9 mouse cellular contexts compared by ENCODE assay signal in genomic region chr13:72631373-72632021, GRCm38 (mm10). TPM values are rescaled to one million over a fixed set of nuclear protein-coding genes. Genes with fewer than 3 reads are reported as not detected.
DNase-seq lines count a peak whose midpoint lies in the region; ATAC-seq and TF ChIP-seq lines count a peak whose summit lies in the region.
"Had no signal": no experiment of that assay in that cellular context is flagged by ENCODE, and none has a peak within 500 bp of the region (broad histone marks: within the 10 kb centered on the region; RNA-seq: fewer than 3 reads in every experiment).

No protein-coding gene starts in this region.

- no peak overlapping the region for H3K27ac ChIP-seq in testis, adult 2 months (ENCODE audit: control insufficient read depth, insufficient read depth, low read depth, low read length)
- H3K27ac ChIP-seq in forebrain, postnatal 0 days (ENCODE audit: low read depth, low read length) = no peak overlapping the region
- H3K27ac ChIP-seq in limb, embryonic 10.5 days = 0 out of 2 replicates have a peak overlapping the region, but pooled peaks have one; percentile 34
- H3K27ac ChIP-seq in stomach, postnatal 0 days (replicated peaks) = no peak overlapping the region

- no peak for DNase-seq in testis, postnatal 14 days (ENCODE audit: low spot score)
- peak; percentile 6 for DNase-seq in forebrain, postnatal 0 days
- DNase-seq in limb, embryonic 10.5 days (ENCODE audit: low spot score) = peak; percentile 68
- DNase-seq in stomach, postnatal 0 days (ENCODE audit: low spot score) = peak; percentile 41
- DNase-seq in right cerebral cortex, postnatal 14 days = no peak
- no peak for DNase-seq in adrenal gland, postnatal 25 days
- DNase-seq in left cerebral cortex, postnatal 10 days (ENCODE audit: extremely low spot score in 1 of 2, low spot score in 2 of 2) = no peak

- no peak for TF ChIP-seq CTCF in testis, adult 2 months (IDR thresholded peaks at IDR 0.05; ENCODE audit: control insufficient read depth, insufficient read depth, insufficient replicate concordance, low read depth, low read length)
- no peak; the same call in 1 of the 2 replicates for TF ChIP-seq CTCF in forebrain, postnatal 0 days (IDR thresholded peaks at IDR 0.05; ENCODE audit: low read depth)
- TF ChIP-seq CTCF in stomach, postnatal 0 days (IDR thresholded peaks at IDR 0.05; ENCODE audit: low read depth) = no peak

- peak overlapping the region; percentile 15 for H3K4me3 ChIP-seq in testis, adult 2 months (ENCODE audit: control insufficient read depth, low read depth, low read length)
- peak overlapping the region; percentile 9; the same call in 1 of the 2 replicates for H3K4me3 ChIP-seq in forebrain, postnatal 0 days (ENCODE audit: low read depth, low read length)
- peak overlapping the region; percentile 39 for H3K4me3 ChIP-seq in limb, embryonic 10.5 days
- peak overlapping the region; percentile 53 for H3K4me3 ChIP-seq in stomach, postnatal 0 days (ENCODE audit: low read depth, low read length)

- H3K36me3 ChIP-seq in testis, adult 2 months (ENCODE audit: control insufficient read depth, insufficient read depth, low read length) = no peaks in the 10 kb centered on the region
- no peaks in the 10 kb centered on the region for H3K36me3 ChIP-seq in forebrain, postnatal 0 days (ENCODE audit: insufficient read depth)
- no peaks in the 10 kb centered on the region for H3K36me3 ChIP-seq in limb, embryonic 10.5 days
- no peaks in the 10 kb centered on the region for H3K36me3 ChIP-seq in stomach, postnatal 0 days (ENCODE audit: control insufficient read depth, insufficient read depth, low read length)

- H3K4me2 ChIP-seq in forebrain, postnatal 0 days (ENCODE audit: low read depth) = no peak overlapping the region; the same call in 1 of the 2 replicates
- peak overlapping the region; percentile 44 for H3K4me2 ChIP-seq in stomach, postnatal 0 days (replicated peaks; ENCODE audit: low read depth)

- 4% methylated on average over 60 of the region's 62 CpGs for WGBS in forebrain, postnatal 0 days
- under 1% methylated on average over 62 of the region's 62 CpGs for WGBS in limb, embryonic 10.5 days
- 2% methylated on average over 58 of the region's 62 CpGs for WGBS in stomach, postnatal 0 days

- 0 out of 2 replicates have a peak, but pooled peaks have one; percentile 5 for ATAC-seq in forebrain, postnatal 0 days
- ATAC-seq in stomach, postnatal 0 days (ENCODE audit: low FRiP score, low TSS enrichment) = peak; percentile 13; the same call in 1 of the 2 replicates

- no peak for TF ChIP-seq EP300 in stomach, postnatal 0 days (optimal IDR thresholded peaks at IDR 0.05)

- no peak overlapping the region for H3K9ac ChIP-seq in forebrain, postnatal 0 days
- peak overlapping the region; percentile 53 for H3K9ac ChIP-seq in stomach, postnatal 0 days (ENCODE audit: low read length)

- intact Hi-C loops in left cerebral cortex, postnatal 10 days (cut with DNase I) = loop anchor here (5.0 kb wide), 2 partner anchors 334 to 636 kb away; no protein-coding TSS in a partner anchor

- H3K9me3 ChIP-seq in forebrain, postnatal 0 days (ENCODE audit: low read length) = no peaks in the 10 kb centered on the region
- H3K9me3 ChIP-seq in limb, embryonic 10.5 days (replicated peaks) = no peaks in the 10 kb centered on the region
- H3K9me3 ChIP-seq in stomach, postnatal 0 days (ENCODE audit: control insufficient read depth, low read length) = no peaks in the 10 kb centered on the region

- no peak for TF ChIP-seq POLR2A in testis, adult 2 months (IDR thresholded peaks at IDR 0.05; ENCODE audit: control insufficient read depth, low read depth, low read length)

- peaks cover 26% of the 10 kb centered on the region for H3K4me1 ChIP-seq in testis, adult 2 months (ENCODE audit: control insufficient read depth, insufficient read depth, low read length)
- H3K4me1 ChIP-seq in forebrain, postnatal 0 days (ENCODE audit: insufficient read depth) = no peaks in the 10 kb centered on the region
- H3K4me1 ChIP-seq in limb, embryonic 10.5 days = peaks cover 46% of the 10 kb centered on the region
- H3K4me1 ChIP-seq in stomach, postnatal 0 days (replicated peaks; ENCODE audit: control insufficient read depth, insufficient read depth) = no peaks in the 10 kb centered on the region

- H3K27me3 ChIP-seq in testis, adult 2 months (ENCODE audit: control insufficient read depth, insufficient read depth, low read length) = no peaks in the 10 kb centered on the region; the same call in 1 of the 2 replicates
- H3K27me3 ChIP-seq in forebrain, postnatal 0 days (ENCODE audit: insufficient read depth, low read length) = peaks cover 90% of the 10 kb centered on the region
- H3K27me3 ChIP-seq in limb, embryonic 10.5 days (ENCODE audit: low read depth, poor library complexity, severe bottlenecking) = peaks cover 100% of the 10 kb centered on the region
- peaks cover 22% of the 10 kb centered on the region; the same call in 1 of the 2 replicates for H3K27me3 ChIP-seq in stomach, postnatal 0 days (ENCODE audit: control insufficient read depth, insufficient read depth, low read length)

RNA-seq across cellular contexts. Expression of gene Irx2, which starts 2.9 kb away (rescaled TPM):
- 2.7 and 3.5 TPM in 2 replicates for polyA plus RNA-seq in testis, adult 2 months (2012; rRNA removed)
- 2.4 and 3.1 TPM in 2 replicates for total RNA-seq in forebrain, postnatal 0 days (2014; rRNA removed)
- polyA plus RNA-seq in forebrain, postnatal 0 days (2015; fragmentation: Nextera tagmentation; extraction: Ambion mirVana) = 0.98 and 2.6 TPM in 2 replicates
- polyA plus RNA-seq in limb, embryonic 10.5 days (2016; fragmentation: Nextera tagmentation; extraction: Ambion mirVana) = 1.5 and 2.2 TPM in 2 replicates
- polyA plus RNA-seq in stomach, postnatal 0 days (2015; fragmentation: Nextera tagmentation; extraction: Ambion mirVana) = 11.1 and 12.5 TPM in 2 replicates
- total RNA-seq in adrenal gland, postnatal 25 days (2021) = 0.15 TPM in 1 of 2 replicates, not detected in the other
- under 1 TPM; 0.12 to 0.17 TPM for total RNA-seq in left cerebral cortex, postnatal 10 days (2021)
- polyA plus RNA-seq: cortical plate, adult 2 months had no signal

Comparison
In these comparisons a context has a peak if more than half of its experiments do, and no peak if none do; other contexts are left out.
1. DNase-seq: peak in forebrain, postnatal 0 days (single experiment), limb, embryonic 10.5 days (single experiment) and stomach, postnatal 0 days (single experiment); none in testis, postnatal 14 days (single experiment), right cerebral cortex, postnatal 14 days (single experiment), adrenal gland, postnatal 25 days (single experiment) and left cerebral cortex, postnatal 10 days (0 of 2).
2. Peak in every context shown above with its lines, with median percentiles within 50 percentile points of each other: H3K4me3 ChIP-seq.